Mouse (Mus musculus) embryonic facial prominence, embryonic 11.5 days (tissue): ENCODE measurements around the gene Klrc2. TPM values are rescaled to one million over a fixed set of nuclear protein-coding genes. Genes with fewer than 3 reads are reported as not detected.

Experiments
- ATAC-seq: fragments of 200-750 bp; cut with Nextera tagmentation; replicated peaks from 2 replicates; pipeline ENCODE4 v1.8.0; 2017; ENCODE audit warnings: low read depth; ENCODE audit not compliant: insufficient number of reproducible peaks, low FRiP score, low TSS enrichment
- DNase-seq: peaks from one replicate; pipeline ENCODE4 v3.0.0-alpha.2; 2015; ENCODE audit warnings: low spot score
- H3K27ac ChIP-seq: fragments of 300-500 bp; sonication (generic); replicated peaks from 2 replicates; pipeline ENCODE4 v1.5.1; 2014; ENCODE audit warnings: mild to moderate bottlenecking, low read depth, low read length, control low read depth
- H3K27me3 ChIP-seq: fragments of 300-500 bp; sonication (generic); 2 replicates; pipeline ENCODE4 v1.6.1; 2014; ENCODE audit warnings: mild to moderate bottlenecking, low read length, moderate library complexity, mixed read lengths; ENCODE audit not compliant: control insufficient read depth, insufficient read depth
- H3K36me3 ChIP-seq: fragments of 300-500 bp; sonication (generic); replicated peaks from 2 replicates; pipeline ENCODE4 v1.6.1; 2014; ENCODE audit warnings: low read depth, mild to moderate bottlenecking, low read length, moderate library complexity, mixed read lengths; ENCODE audit not compliant: control insufficient read depth, insufficient read depth
- H3K4me1 ChIP-seq: fragments of 300-500 bp; sonication (generic); 2 replicates; pipeline ENCODE4 v1.6.1; 2014; ENCODE audit warnings: low read length, mixed read lengths; ENCODE audit not compliant: control insufficient read depth, insufficient read depth
- H3K4me2 ChIP-seq: fragments of 300-500 bp; sonication (generic); 2 replicates; pipeline ENCODE4 v1.6.1; 2014; ENCODE audit warnings: low read depth, mild to moderate bottlenecking, control low read depth, low read length, moderate library complexity
- H3K4me3 ChIP-seq: fragments of 300-500 bp; sonication (generic); 2 replicates; pipeline ENCODE4 v1.5.1; 2014; ENCODE audit warnings: low read depth, low read length, control low read depth
- H3K9ac ChIP-seq: fragments of 300-500 bp; sonication (generic); replicated peaks from 2 replicates; pipeline ENCODE4 v1.6.1; 2014; ENCODE audit warnings: mild to moderate bottlenecking, control low read depth, low read length
- H3K9me3 ChIP-seq: fragments of 300-500 bp; sonication (generic); replicated peaks from 2 replicates; pipeline ENCODE4 v1.6.1; 2016; ENCODE audit warnings: mild to moderate bottlenecking, low read length, inconsistent platforms, mixed read lengths; ENCODE audit not compliant: control insufficient read depth
- WGBS: fragments of 180-500 bp; shearing (Covaris S2); extraction: QIAGEN DNeasy Blood & Tissue Kit; methylation state at CpG from one replicate; pipeline ENCODE4 v1.1.7; 2014; 5-methylcytosine and 5-hydroxymethylcytosine counted together
- microRNA-seq: library from miRNA; unstranded; fragments of <30 nt; microRNA quantifications from one replicate; pipeline ENCODE4, GENCODE M21; 2016; ENCODE audit warnings: borderline number of aligned reads
- polyA plus RNA-seq: library from polyadenylated mRNA; unstranded; fragments of >200 nt; fragmentation: Nextera tagmentation; extraction: Ambion mirVana; gene quantifications from 2 replicates; pipeline ENCODE4 v1.2.1, GENCODE M21; 2014

Klrc2 gene
- polyA plus RNA-seq, 1 experiment from 2014 or later: not detected

DNA sequence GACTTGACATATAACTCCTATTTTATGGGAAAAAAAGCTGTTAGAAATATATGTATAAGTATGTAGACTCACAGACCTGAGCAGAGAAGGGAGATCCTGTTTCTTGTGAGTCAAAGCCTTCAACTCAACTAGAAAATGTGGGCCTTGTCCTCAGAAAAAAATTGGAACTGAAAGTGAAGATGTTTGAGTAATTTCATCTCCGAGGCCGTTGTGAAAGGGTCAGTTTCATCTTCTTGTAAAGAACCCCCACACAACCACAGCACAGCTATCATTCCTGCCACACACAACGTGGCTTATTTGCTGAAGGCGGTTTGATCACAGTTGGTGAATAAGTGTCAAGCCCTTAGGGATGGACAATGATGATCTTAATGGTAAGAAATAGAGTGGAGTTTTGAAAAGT is 36.8 kb downstream of the Klrc2 start, which contains the start of gene Klrk1:
Gene Klrk1, minus strand, starts transcription at position 130 of the 400 bp plus-strand sequence.
- WGBS: 77% methylated on average over 4 of the region's 4 CpGs
- Histone ChIP-seq H3K27me3 (no peaks in the 10 kb centered on the region), H3K36me3 (no peaks in the 10 kb centered on the region), H3K4me1 (no peaks in the 10 kb centered on the region), H3K4me2 (no peak within 1 kb of the TSS), H3K9me3 (no peaks in the 10 kb centered on the region), H3K27ac (no peak within 1 kb of the TSS), H3K4me3 (no peak within 1 kb of the TSS), H3K9ac (no peak within 1 kb of the TSS)
- ATAC-seq: no peak
- DNase-seq: no peak

DNA sequence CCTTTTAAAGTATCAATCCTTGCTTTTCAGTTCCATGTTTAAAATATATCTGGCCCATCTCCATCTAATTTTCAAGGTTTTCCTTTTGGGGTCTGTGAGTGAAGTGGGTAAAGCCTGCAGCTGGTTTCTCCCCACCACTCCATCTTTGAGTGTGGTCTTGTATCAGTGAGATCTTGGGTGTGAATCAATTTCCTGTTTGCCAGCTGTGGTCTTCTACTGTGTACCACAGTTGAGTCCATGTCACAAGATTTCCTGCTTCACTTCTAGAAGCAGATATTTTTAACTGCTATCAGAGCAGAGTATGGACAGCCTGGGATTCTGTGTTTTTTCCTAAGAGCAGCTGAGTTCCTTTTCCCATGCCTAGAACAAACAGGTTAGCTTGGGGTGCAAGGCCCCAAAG is 52.1 kb downstream of the Klrc2 start:
- Histone ChIP-seq H3K27ac (no peak overlapping the region), H3K9ac (no peak overlapping the region), H3K36me3 (no peaks in the 10 kb centered on the region), H3K4me1 (no peaks in the 10 kb centered on the region), H3K9me3 (no peaks in the 10 kb centered on the region), H3K27me3 (no peaks in the 10 kb centered on the region), H3K4me2 (no peak overlapping the region), H3K4me3 (no peak overlapping the region)
- ATAC-seq (no peak), DNase-seq (no peak)

Small RNA genes within 50 kb of the gene (microRNA-seq; reads per million reads assigned to microRNA genes)
- gene Mir680-1: not detected

Other genes with a start within 250 kb of the Klrc2 start
- gene Clec1a, start 208.7 kb downstream of the Klrc2 start, polyA plus RNA-seq: 0.49 and 1.5 TPM in 2 replicates
- gene Olr1, start 153.5 kb downstream of the Klrc2 start, polyA plus RNA-seq: 0.36 TPM in 1 of 2 replicates, not detected in the other
- not detected in 2 replicates for gene Tmem52b, start 148.1 kb downstream of the Klrc2 start, polyA plus RNA-seq
- gene Gabarapl1, start 127.5 kb downstream of the Klrc2 start, polyA plus RNA-seq: 17.5 and 19.4 TPM in 2 replicates
- not detected in 2 replicates for gene Klre1, start 82.8 kb downstream of the Klrc2 start, polyA plus RNA-seq
- not detected in 2 replicates for gene Klrd1, start 68.9 kb downstream of the Klrc2 start, polyA plus RNA-seq
- gene Klrk1, start 36.8 kb downstream of the Klrc2 start, polyA plus RNA-seq: 0.08 TPM in 1 of 2 replicates, not detected in the other
- not detected in 2 replicates for gene Klrc3, start 17.4 kb downstream of the Klrc2 start, polyA plus RNA-seq
- not detected in 2 replicates for gene Klrc1, start 18.3 kb upstream of the Klrc2 start, polyA plus RNA-seq
- not detected in 2 replicates for gene Klri1, start 56.4 kb upstream of the Klrc2 start, polyA plus RNA-seq
- gene Klri2, start 79.8 kb upstream of the Klrc2 start, polyA plus RNA-seq: not detected in 2 replicates
- gene Gm156, start 123.6 kb upstream of the Klrc2 start, polyA plus RNA-seq: not detected in 2 replicates
- gene Gm17631, start 202.0 kb upstream of the Klrc2 start, polyA plus RNA-seq: not detected in 2 replicates
- not detected in 2 replicates for gene Klra17, start 216.0 kb upstream of the Klrc2 start, polyA plus RNA-seq